Mouse (Mus musculus) cerebellum, postnatal 10 days (tissue): ENCODE data around the gene Csl.

Source experiments
- DNase-seq, 2 experiments: peaks; one replicate each; pipeline ENCODE4 v3.0.0; 2021; ENCODE audit warnings: mixed read lengths in 2 of 2

Gene Csl

GRCm38 (mm10) chr10:99759558-99759957 is at the start of gene Csl:
Csl (minus strand) TSS chr10:99759658.
- no peak for DNase-seq

DNA sequence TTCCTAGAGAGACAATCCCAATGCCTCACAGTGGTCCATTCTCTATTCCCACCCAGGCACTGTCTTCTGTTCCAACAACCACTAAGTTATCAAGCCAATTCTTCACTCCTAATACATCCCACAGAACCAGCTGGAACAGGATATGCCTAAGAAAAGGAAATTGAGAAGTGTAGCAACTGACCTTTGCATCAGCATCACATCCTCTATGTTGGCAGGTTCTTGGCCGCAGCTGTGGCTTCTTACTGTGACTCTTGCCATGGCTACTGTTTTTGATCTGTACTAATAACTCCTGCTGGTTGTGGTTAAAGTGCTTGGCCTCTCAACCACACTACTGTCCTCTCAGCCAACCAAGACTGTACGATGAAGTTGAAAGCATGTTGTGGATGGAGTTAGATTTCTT is 30.0 kb upstream of the Csl start:
- peak; percentile 23 to 34 for DNase-seq

DNA sequence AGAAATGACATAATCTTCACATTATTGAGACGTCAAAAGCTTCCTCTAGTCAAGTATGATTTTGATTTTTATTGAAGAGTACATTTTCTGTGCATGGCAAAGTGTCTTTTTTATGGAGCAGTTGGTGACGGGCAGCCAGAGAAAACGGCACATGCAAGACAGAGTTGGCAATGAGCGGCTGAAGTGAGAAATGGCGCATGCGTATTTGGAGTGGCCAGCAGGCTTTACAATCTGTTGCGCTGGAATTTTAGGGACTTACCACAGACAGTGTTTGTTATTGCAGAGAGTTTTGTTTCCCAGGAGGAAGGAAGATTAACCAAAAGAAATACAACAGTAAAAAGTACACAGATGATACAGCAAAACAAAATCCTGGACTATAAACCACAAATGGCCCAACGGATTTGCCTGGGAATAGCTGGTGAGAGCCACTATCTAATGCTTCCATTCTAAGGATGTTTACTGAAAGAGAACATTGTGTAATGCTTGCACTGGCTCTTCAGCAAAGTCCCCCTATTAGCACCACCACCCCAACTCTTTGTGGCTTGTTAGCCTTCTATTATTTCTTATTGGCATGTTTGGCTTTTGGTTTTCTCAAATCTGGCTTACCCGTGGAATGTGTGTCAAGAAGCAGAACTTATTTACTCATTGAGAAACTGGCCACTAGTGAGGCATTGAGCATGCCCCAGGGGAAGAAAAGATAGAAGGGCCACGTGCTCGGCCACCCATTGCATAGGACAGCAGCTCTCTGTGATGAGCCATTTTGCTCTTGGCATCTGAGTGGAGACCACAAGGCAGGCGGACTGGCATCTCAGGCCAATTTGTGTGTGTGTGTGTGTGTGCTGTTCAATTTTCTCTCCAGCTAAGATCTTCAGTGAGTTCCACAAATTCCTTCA is 15.0 kb upstream of the Csl start:
- no peak for DNase-seq

- no peak for DNase-seq
Observed at GRCm38 (mm10) chr10:99750146-99750545, 9.3 kb downstream of the Csl start.

DNA sequence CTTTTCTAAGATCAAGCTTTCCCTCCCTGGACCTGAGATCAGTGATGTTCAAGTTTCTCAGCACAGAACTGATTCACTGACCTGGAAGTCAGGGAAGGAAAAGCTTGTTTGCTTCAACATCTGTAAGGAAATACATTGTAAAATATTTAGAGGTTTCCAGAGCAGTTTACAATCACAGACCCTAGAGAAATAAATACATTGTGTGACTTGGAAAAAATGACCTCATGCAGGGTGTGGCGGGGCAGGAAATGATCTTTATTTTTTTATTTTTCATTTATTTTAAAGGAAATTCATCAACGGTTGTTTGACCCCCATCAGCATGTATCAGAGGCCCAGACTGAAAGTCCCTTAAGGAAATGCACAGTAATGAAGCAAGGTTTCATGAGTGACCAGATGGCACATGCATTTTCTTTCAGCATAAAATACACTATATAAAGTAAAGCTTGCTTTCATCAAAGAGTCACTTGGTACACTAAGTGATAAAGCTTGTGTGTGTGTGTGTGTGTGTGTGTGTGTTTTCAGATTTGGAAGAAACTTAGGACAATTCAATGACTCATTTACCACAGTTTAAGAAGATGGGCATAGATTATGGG is 10.7 kb downstream of the Csl start:
- no peak for DNase-seq

GRCm38 (mm10) chr10:99748009-99748408 is 11.4 kb downstream of the Csl start:
- DNase-seq = no peak

DNA sequence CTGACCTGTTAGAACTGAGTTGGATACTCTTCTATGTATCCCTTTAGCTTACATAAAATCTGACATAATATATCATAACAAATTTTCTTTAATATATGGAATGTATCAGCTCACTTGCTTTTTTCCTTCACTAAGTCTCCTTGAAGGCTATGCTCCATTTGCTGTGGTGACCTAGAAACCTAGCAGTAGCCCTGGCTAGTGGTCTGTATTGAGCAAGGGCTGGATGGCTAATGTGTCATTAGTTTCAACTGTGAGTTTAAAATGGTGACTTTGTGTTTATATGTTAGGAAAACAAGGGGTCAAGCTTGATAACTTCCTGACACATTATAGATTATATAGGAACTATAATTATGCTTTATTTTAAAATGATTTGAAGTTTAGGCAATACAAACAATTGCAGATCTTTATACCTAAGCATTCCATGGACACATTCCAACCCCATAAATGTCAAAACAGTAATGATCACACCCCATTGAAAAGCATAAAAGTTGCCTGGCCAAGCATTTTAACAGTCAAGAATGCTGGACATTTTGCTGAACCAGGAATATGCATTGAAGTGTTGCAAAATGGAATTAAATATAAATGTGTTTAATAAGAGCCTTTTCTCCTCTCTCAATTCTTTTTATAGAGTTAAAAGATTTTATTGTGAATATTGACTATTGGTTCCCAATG is 17.7 kb downstream of the Csl start:
- no peak for DNase-seq

GRCm38 (mm10) chr10:99713129-99713528 is 46.3 kb downstream of the Csl start:
- no peak for DNase-seq

- no peak for DNase-seq
Observed at GRCm38 (mm10) chr10:99711567-99711966, 47.9 kb downstream of the Csl start.
